Mouse (Mus musculus): Measurements from ENCODE around the gene 2310022B05Rik.

GRCm38 (mm10) chr8:124700271-124700670, 37.1 kb upstream of the 2310022B05Rik start:
- no peak for TF ChIP-seq CTCF (conservative IDR thresholded peaks at IDR 0.05; ENCODE audit: low read length)
- TF ChIP-seq NANOG (IDR thresholded peaks at IDR 0.05; ENCODE audit: borderline replicate concordance, low read length): no peak
